Mouse (Mus musculus) gastrocnemius, postnatal 14 days (tissue): ENCODE results near the gene Ttc24. TPM values are rescaled to one million over a fixed set of nuclear protein-coding genes. Genes with fewer than 3 reads are reported as not detected.

ENCODE experiments used
- DNase-seq: peaks from one replicate; pipeline ENCODE4 v3.0.0; 2021; ENCODE audit warnings: mixed read lengths
- intact Hi-C: fragments of 180-260 bp; cut with DNase I; formaldehyde crosslinking; loops from one replicate; pipeline ENCODE4 v1.15.1; 2025; ENCODE audit warnings: low total_unique reads
- long read RNA-seq, 2 experiments: library from polyadenylated mRNA; stranded (forward); transcript quantifications; one replicate each; pipeline ENCODE4 v2.0.0; 2021
- total RNA-seq, 2 experiments: library from RNA; stranded (reverse); gene quantifications; 2 replicates each; pipeline ENCODE4 v1.2.3; 2021

Gene Ttc24
- total RNA-seq = not detected
- long read RNA-seq, experiment 1 = 0 reads
- long read RNA-seq, experiment 2 = 0 reads

GRCm38 (mm10) chr3:88078204-88078603 lies at the start of gene Ttc24:
TSS of gene Ttc24 (minus strand) at chr3:88078304.
- intact Hi-C loops = no loop called here
- no peak for DNase-seq

DNA sequence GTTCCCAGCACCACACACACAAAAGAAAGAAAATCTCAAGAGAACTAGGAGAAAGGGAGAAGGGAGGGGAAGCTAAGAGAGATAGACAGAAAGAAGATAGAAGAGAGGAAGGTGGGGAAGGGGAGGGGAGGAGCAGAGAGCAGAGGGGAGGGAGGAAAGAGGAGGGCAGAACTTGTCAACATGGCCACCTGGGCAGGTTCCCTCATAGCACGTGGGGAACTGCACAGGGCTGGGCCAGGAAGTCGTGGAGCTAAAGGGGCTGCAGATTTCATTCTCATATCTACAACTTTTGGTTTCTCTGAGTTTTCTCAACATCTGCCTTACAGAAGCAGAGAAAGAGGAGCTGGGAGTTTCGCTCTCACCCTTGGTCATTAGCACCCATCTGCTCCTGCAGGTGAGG lies 49.5 kb upstream of the Ttc24 start:
- DNase-seq = no peak
- intact Hi-C loops = no loop called here

GRCm38 (mm10) chr3:88126181-88126580 lies 48.1 kb upstream of the Ttc24 start:
- intact Hi-C loops = no loop called here
- no peak for DNase-seq

DNA sequence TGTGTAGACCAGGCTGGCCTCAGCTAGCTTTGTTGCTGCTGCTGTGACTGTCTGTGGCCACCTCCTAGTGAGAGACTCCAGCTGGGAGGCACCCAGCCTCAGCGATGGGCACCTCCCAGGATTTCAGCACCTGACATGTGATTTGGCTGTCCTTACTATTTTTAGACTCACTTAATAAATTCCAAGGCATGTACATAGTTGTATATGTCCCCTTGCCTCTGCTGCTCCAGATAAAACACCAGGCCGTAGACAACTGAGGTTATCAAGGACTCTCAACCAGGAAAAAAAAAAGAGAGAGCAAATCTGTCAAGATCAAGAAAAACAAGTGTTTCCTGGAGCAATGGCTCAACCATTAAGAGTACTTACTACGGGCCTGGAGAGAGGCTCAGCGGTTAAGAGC lies 47.1 kb upstream of the Ttc24 start:
- intact Hi-C loops = no loop called here
- DNase-seq = no peak

DNA sequence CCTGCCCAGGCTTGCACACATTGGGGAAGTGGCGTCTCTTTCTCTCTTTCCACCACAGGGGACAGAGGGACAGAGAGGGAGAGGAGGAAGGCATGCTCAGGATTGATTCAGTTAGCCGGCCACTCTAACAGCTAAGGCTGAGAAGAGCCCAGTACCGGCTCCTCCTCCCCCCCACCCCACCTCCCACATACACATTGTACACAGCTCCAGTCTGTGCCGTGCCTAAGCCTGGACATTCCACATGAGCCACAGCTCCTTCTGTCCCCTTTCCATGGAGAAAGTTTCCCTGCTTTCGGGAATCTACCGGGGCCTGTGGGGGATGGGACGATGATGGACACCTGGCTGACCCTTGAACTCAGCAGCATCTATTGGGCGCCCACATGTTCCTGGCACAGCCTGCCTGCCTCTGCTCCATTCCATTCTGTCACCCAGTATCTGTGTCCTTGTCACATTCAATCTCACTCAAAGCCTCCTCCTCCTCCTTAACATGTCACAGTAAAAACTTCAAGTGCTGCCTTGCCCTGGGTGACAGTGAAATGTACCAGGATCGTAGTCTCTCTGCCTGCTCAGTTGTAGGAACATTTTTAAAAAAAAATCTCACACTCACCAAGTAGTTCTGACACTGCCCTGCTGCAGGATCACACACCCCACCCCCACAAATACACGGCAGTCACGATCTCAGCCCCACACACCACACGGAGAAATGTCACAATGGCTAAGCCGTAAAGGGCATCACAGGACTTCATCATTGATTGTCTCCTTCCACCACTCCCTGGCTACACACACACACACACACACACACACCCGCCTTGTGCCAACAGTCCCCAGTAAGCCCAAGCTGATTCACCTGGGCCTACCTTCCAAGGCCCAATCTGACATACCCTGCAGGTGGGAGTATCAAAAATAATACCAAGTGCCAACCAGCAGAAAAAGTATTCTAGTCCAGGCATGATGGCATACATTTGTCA lies 43.3 kb upstream of the Ttc24 start:
- DNase-seq = no peak
- intact Hi-C loops = no loop called here

DNA sequence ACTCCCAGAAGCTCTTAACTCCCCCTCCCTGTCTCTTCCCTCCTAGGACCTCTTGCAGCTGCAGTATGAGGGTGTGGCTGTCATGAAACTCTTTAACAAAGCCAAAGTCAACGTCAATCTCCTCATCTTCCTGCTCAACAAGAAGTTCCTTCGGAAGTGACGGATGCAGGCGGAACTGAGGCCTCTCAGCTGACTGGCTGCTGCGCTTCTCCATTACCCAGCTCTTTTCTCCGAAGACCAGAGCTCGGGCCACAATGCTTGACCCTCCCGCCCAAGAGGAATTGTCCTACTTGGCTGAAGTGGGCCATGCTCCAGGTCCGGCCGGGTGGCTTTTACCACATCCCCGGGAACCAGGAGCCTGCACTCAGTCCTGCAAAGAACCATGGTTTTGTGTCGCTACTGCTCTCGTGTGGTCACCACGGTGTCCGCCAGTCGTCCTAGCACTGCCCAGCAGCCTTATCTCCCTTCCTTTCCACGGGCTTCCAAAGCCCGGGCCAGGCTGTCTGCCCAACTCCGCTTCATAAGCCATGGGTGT lies 42.1 kb upstream of the Ttc24 start:
- peak; percentile 37 for DNase-seq
- intact Hi-C loops = no loop called here

GRCm38 (mm10) chr3:88114396-88114795 lies 36.3 kb upstream of the Ttc24 start:
- intact Hi-C loops = no loop called here
- DNase-seq = no peak

DNA sequence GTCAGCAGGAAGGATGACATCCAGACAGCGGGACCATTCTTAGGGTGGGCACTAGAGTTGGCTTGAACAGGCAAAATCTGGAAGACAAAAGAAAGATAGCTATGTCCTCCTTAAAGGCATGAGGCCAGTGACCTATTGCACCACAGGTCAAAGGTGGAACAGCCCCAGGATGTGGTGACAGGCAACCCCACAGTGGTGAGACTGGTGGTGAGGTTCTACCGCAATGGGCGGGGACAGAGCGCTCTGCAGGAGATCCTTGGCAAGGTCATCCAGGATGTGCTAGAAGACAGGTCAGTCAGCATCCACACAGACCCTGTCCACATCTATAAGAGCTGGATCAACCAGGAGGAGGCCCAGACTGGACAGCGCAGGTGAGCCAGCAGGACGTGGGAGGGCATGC lies 31.0 kb upstream of the Ttc24 start:
- intact Hi-C loops = no loop called here
- DNase-seq = no peak

DNA sequence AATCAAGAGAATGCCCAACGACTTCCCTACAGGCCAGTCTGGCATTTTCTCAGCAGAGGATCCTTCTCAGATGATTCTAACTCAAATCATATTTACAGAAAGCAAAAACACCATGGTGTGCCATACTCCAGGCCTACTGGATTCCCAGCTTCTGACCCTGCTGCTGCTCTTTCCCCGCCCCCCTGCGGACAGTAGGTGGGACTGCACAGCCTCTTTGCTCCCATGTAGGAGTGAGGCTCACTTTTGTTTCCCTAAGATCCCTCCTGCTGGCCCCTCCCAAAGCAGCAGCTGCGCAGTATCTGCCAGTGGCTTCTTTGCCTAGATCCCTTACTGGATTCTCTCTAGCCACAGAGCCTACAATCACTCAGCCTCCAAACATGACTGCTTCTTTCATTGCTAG lies 28.0 kb upstream of the Ttc24 start:
- intact Hi-C loops = no loop called here
- DNase-seq = no peak

DNA sequence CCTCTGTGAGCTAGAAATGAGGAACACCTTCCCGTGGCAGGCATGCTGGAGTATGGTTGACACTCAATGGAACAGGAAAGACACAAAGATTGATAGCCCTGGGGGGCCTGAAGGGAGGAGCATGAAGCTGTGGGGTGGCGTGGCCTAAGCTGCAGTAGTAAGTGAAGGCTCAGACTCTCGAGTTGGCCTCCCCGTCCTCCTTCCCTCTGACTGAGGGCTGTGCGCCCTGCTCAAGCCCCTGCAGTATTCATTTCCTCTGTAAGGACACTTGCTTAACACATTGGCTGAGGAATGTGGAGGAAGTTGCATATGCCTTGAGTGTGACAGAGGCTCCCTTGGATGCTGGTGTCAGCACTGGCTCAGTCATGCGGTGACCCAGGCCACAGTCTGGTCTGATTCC lies 24.5 kb upstream of the Ttc24 start:
- DNase-seq = no peak
- intact Hi-C loops = no loop called here

GRCm38 (mm10) chr3:88102196-88102595 lies 24.1 kb upstream of the Ttc24 start:
- intact Hi-C loops = no loop called here
- no peak for DNase-seq

GRCm38 (mm10) chr3:88101736-88102135 lies 23.6 kb upstream of the Ttc24 start:
- no peak for DNase-seq
- intact Hi-C loops = no loop called here

GRCm38 (mm10) chr3:88100251-88100650 lies 22.1 kb upstream of the Ttc24 start:
- no peak for DNase-seq
- intact Hi-C loops = no loop called here

GRCm38 (mm10) chr3:88097666-88098065 lies 19.6 kb upstream of the Ttc24 start:
- DNase-seq = no peak
- intact Hi-C loops = loop anchor here (5.0 kb wide), 1 partner anchor 35 kb away; no protein-coding TSS in a partner anchor

GRCm38 (mm10) chr3:88094126-88094525 lies 16.0 kb upstream of the Ttc24 start:
- intact Hi-C loops = loop anchor here (5.0 kb wide), 1 partner anchor 138 kb away; no protein-coding TSS in a partner anchor

DNA sequence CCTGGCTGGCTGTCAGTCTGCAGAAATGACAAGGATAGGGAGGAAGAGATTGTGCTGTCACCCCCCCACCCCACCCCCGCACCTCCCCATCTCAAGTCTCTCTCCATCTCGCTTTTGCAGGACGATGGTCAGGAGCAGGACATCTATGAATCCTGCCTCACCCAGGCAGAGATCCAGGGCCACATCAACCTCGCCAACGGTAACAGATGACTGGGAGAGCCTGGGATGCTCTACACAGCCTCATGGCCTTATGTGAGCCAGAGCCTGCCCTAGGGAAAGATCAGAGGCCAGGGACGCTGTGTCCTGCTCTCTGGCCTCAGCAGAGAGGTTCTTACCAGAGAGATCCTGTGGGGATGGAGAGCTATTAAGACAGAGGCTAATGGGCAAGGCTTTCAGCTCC lies 12.5 kb upstream of the Ttc24 start:
- DNase-seq = no peak
- intact Hi-C loops = loop anchor here (5.0 kb wide), 1 partner anchor 142 kb away; no protein-coding TSS in a partner anchor

More at GRCm38 (mm10) chr3:88094126-88094525, 16.0 kb upstream of the Ttc24 start:
- DNase-seq = no peak

GRCm38 (mm10) chr3:88090106-88090505 lies 12.0 kb upstream of the Ttc24 start:
- intact Hi-C loops = loop anchor here (5.0 kb wide), 1 partner anchor 142 kb away; no protein-coding TSS in a partner anchor
- no peak for DNase-seq

DNA sequence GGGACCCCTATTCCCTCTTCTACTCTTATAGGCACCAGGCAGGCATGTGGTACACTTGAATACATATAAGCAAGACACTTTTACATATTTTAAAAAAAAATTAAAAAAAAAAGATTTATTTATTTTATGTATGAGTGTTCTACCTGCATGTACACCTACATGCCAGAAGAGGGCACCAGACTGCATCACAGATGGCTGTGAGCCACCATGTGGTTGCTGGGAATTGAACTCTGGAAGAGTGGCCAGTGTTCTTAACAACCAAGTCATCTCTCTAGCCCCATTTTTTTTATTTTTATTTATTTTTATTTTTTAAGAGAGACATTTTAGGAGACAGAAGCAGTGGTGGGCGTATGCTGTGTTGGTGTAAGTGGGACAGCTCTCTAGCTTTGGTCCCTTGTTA lies 9.6 kb upstream of the Ttc24 start:
- DNase-seq = no peak
- intact Hi-C loops = loop anchor here (5.0 kb wide), 1 partner anchor 95 kb away; no protein-coding TSS in a partner anchor

GRCm38 (mm10) chr3:88085459-88085858 lies 7.4 kb upstream of the Ttc24 start:
- DNase-seq = no peak
- intact Hi-C loops = loop anchor here (5.0 kb wide), 1 partner anchor 97 kb away; no protein-coding TSS in a partner anchor

GRCm38 (mm10) chr3:88084001-88084400 lies 5.9 kb upstream of the Ttc24 start:
- intact Hi-C loops = no loop called here
- DNase-seq = no peak

DNA sequence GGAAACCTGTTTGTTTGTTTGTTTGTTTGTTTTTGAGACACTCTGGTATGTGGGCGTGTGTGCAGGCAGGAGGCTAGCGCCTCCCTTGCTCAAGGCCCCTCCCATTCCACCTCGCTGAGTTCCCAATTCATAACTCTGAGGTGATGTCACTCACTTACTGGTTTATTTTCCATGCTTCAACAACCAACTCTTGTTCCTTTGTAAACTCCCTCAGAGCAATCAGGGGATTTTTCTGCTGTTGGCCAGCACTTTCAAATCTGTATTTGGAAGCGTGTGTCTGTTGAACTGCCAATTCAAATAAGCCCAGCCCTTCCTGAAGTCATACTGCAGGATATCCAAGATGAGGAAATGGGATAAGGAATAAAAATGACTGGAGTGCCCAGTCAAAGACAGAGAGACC lies 4.6 kb upstream of the Ttc24 start:
- intact Hi-C loops = no loop called here
- DNase-seq = no peak
